Mouse (Mus musculus): ENCODE data around the gene March10. TPM values are rescaled to one million over a fixed set of nuclear protein-coding genes. Genes with fewer than 3 reads are reported as not detected.

March10 gene
- total and polyA plus RNA-seq, 3 experiments, result 0.05 TPM; not detected in 2

DNA sequence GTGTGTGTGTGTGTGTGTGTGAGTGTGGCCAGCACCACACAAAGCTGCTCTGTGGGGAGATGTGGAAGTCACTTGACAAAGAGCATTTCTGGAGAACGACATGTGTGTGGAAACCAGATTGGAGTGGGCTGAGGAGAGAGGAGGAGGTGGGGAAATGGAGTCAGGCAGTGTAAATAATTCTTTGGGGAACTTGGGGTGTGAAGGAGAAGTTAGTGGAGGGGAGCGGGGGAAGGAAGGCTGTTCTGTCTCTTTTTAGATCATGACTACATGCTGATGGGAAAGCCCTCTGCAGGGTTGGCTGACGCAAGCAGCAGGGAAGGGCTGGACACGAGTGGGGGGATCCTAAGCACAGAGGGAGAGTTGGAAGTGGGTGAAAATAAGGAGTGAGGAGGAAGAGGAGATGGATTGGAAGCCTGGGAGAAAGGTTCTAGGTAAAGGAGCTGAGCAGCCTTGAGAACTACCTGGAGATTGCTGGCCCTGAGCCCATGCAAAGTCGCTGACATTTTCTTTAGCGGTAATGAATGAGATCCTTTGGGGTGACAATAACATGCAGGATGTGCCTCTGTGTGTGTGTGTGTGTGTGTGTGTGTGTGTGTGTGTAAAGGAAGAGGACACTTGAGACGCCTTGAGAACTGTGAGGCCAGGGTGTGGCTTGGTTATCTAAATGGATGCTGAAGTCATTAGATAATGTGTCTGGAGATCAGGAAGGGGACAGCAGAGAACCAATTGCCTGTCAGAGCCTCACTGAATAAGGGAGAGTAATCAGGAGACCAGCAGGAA lies 35.7 kb downstream of the March10 start:
- no peak for TF ChIP-seq GATA2 (IDR thresholded peaks at IDR 0.05; ENCODE audit: borderline replicate concordance, low read depth, low read length)
- no peak for TF ChIP-seq CTCF (IDR thresholded peaks at IDR 0.05; ENCODE audit: low read depth, low read length)
- TF ChIP-seq GATA1 (IDR thresholded peaks at IDR 0.05; ENCODE audit: borderline replicate concordance, low read length), result no peak
- TF ChIP-seq POLR2AphosphoS5 (IDR thresholded peaks at IDR 0.05; ENCODE audit: insufficient replicate concordance, low read depth, low read length), result no peak
- no peak for TF ChIP-seq TAL1 (conservative IDR thresholded peaks at IDR 0.05; ENCODE audit: low read depth, low read length)
- ATAC-seq (ENCODE audit: extremely low read depth, insufficient number of reproducible peaks, low FRiP score, poor library complexity, severe bottlenecking) (no peak), DNase-seq (ENCODE audit: low spot score) (no peak)
- peaks cover 20% of the 10 kb centered on the region for H3K27me3 ChIP-seq (ENCODE audit: insufficient read depth, low read length)
- H3K4me1 ChIP-seq (ENCODE audit: insufficient read depth, low read depth, low read length), result no peaks in the 10 kb centered on the region
- no peaks in the 10 kb centered on the region for H3K36me3 ChIP-seq (replicated peaks)
- H3K9me3 ChIP-seq (replicated peaks), result no peaks in the 10 kb centered on the region
- no peak overlapping the region for H3K4me3 ChIP-seq (ENCODE audit: low read depth, low read length)

GRCm38 (mm10) chr11:105419946-105420345 lies 36.6 kb downstream of the March10 start:
- ATAC-seq (ENCODE audit: extremely low read depth, insufficient number of reproducible peaks, low FRiP score, poor library complexity, severe bottlenecking) (no peak), DNase-seq (ENCODE audit: low spot score) (no peak)
- Histone ChIP-seq H3K36me3 (replicated peaks) (no peaks in the 10 kb centered on the region), H3K27me3 (ENCODE audit: insufficient read depth, low read length) (peaks cover 24% of the 10 kb centered on the region), H3K4me3 (ENCODE audit: low read depth, low read length) (no peak overlapping the region), H3K4me1 (ENCODE audit: insufficient read depth, low read depth, low read length) (peaks cover 3% of the 10 kb centered on the region; the same call in 1 of the 2 replicates), H3K9me3 (replicated peaks) (no peaks in the 10 kb centered on the region)
- TF ChIP-seq GATA2 (IDR thresholded peaks at IDR 0.05; ENCODE audit: borderline replicate concordance, low read depth, low read length) (no peak), TAL1 (conservative IDR thresholded peaks at IDR 0.05; ENCODE audit: low read depth, low read length) (no peak), GATA1 (IDR thresholded peaks at IDR 0.05; ENCODE audit: borderline replicate concordance, low read length) (no peak), POLR2AphosphoS5 (IDR thresholded peaks at IDR 0.05; ENCODE audit: insufficient replicate concordance, low read depth, low read length) (no peak), CTCF (IDR thresholded peaks at IDR 0.05; ENCODE audit: low read depth, low read length) (no peak)

- H3K4me3 ChIP-seq (ENCODE audit: low read depth, low read length), result no peak overlapping the region
- TF ChIP-seq CTCF (IDR thresholded peaks at IDR 0.05; ENCODE audit: low read depth, low read length), result no peak
- TF ChIP-seq GATA2 (IDR thresholded peaks at IDR 0.05; ENCODE audit: borderline replicate concordance, low read depth, low read length), result no peak
- TF ChIP-seq TAL1 (conservative IDR thresholded peaks at IDR 0.05; ENCODE audit: low read depth, low read length), result no peak
- no peak for DNase-seq (ENCODE audit: low spot score)
- ATAC-seq (ENCODE audit: extremely low read depth, insufficient number of reproducible peaks, low FRiP score, poor library complexity, severe bottlenecking), result no peak
- no peaks in the 10 kb centered on the region for H3K36me3 ChIP-seq (replicated peaks)
- H3K9me3 ChIP-seq (replicated peaks), result no peaks in the 10 kb centered on the region
- peaks cover 22% of the 10 kb centered on the region for H3K27me3 ChIP-seq (ENCODE audit: insufficient read depth, low read length)
- peaks cover 3% of the 10 kb centered on the region; the same call in 1 of the 2 replicates for H3K4me1 ChIP-seq (ENCODE audit: insufficient read depth, low read depth, low read length)
Measured at GRCm38 (mm10) chr11:105414009-105414408, 42.5 kb downstream of the March10 start.

- DNase-seq (ENCODE audit: low spot score) (no peak), ATAC-seq (ENCODE audit: extremely low read depth, insufficient number of reproducible peaks, low FRiP score, poor library complexity, severe bottlenecking) (no peak)
- no peak for TF ChIP-seq POLR2AphosphoS5 (IDR thresholded peaks at IDR 0.05; ENCODE audit: insufficient replicate concordance, low read depth, low read length)
- no peak for TF ChIP-seq TAL1 (conservative IDR thresholded peaks at IDR 0.05; ENCODE audit: low read depth, low read length)
- no peak for TF ChIP-seq GATA1 (IDR thresholded peaks at IDR 0.05; ENCODE audit: borderline replicate concordance, low read length)
- no peak for TF ChIP-seq CTCF (IDR thresholded peaks at IDR 0.05; ENCODE audit: low read depth, low read length)
- TF ChIP-seq GATA2 (IDR thresholded peaks at IDR 0.05; ENCODE audit: borderline replicate concordance, low read depth, low read length), result no peak
- H3K4me3 ChIP-seq (ENCODE audit: low read depth, low read length), result no peak overlapping the region
- no peaks in the 10 kb centered on the region for H3K9me3 ChIP-seq (replicated peaks)
- no peaks in the 10 kb centered on the region for H3K36me3 ChIP-seq (replicated peaks)
- peaks cover 34% of the 10 kb centered on the region for H3K27me3 ChIP-seq (ENCODE audit: insufficient read depth, low read length)
- H3K4me1 ChIP-seq (ENCODE audit: insufficient read depth, low read depth, low read length), result no peaks in the 10 kb centered on the region
Measured at GRCm38 (mm10) chr11:105409408-105409807, 47.1 kb downstream of the March10 start.

GRCm38 (mm10) chr11:105407846-105408441 lies 48.6 kb downstream of the March10 start:
- DNase-seq (ENCODE audit: low spot score), result no peak
- TF ChIP-seq GATA1 (IDR thresholded peaks at IDR 0.05; ENCODE audit: borderline replicate concordance, low read length) (no peak), GATA2 (IDR thresholded peaks at IDR 0.05; ENCODE audit: borderline replicate concordance, low read depth, low read length) (no peak), POLR2AphosphoS5 (IDR thresholded peaks at IDR 0.05; ENCODE audit: insufficient replicate concordance, low read depth, low read length) (no peak), CTCF (IDR thresholded peaks at IDR 0.05; ENCODE audit: low read depth, low read length) (no peak), TAL1 (conservative IDR thresholded peaks at IDR 0.05; ENCODE audit: low read depth, low read length) (no peak)
- no peaks in the 10 kb centered on the region for H3K4me1 ChIP-seq (ENCODE audit: insufficient read depth, low read depth, low read length)
- peaks cover 39% of the 10 kb centered on the region for H3K27me3 ChIP-seq (ENCODE audit: insufficient read depth, low read length)
- H3K9me3 ChIP-seq (replicated peaks), result no peaks in the 10 kb centered on the region
- H3K36me3 ChIP-seq (replicated peaks), result no peaks in the 10 kb centered on the region
- H3K4me3 ChIP-seq (ENCODE audit: low read depth, low read length), result no peak overlapping the region
- ATAC-seq (ENCODE audit: extremely low read depth, insufficient number of reproducible peaks, low FRiP score, poor library complexity, severe bottlenecking), result no peak

DNA sequence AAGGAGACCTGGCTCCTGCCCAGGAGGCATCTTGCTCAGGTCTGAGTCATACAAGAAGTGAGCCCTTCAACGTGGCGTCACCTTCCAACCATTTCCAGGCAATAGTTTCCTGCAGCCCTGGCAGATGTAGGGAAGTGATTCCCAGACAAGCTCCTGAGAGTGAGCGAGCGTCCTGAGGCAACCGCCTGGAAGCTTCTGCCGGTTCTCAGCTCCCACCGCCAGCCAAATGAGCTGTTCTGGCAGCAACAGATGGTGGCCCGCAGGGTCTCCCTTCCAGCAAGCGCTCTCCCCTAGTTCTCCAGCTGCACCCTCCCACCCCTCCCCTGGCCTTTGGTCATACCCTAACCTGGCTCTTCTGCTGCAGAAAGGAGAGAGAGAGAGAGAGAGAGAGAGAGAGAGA lies 54.2 kb downstream of the March10 start:
- no peak overlapping the region for H3K4me3 ChIP-seq (ENCODE audit: low read depth, low read length)
- peaks cover 40% of the 10 kb centered on the region for H3K27me3 ChIP-seq (ENCODE audit: insufficient read depth, low read length)
- no peaks in the 10 kb centered on the region for H3K9me3 ChIP-seq (replicated peaks)
- H3K36me3 ChIP-seq (replicated peaks), result no peaks in the 10 kb centered on the region
- ATAC-seq (ENCODE audit: extremely low read depth, insufficient number of reproducible peaks, low FRiP score, poor library complexity, severe bottlenecking), result no peak
- DNase-seq (ENCODE audit: low spot score), result no peak
- H3K4me1 ChIP-seq (ENCODE audit: insufficient read depth, low read depth, low read length), result no peaks in the 10 kb centered on the region
- TF ChIP-seq GATA1 (IDR thresholded peaks at IDR 0.05; ENCODE audit: borderline replicate concordance, low read length), result no peak
- no peak for TF ChIP-seq GATA2 (IDR thresholded peaks at IDR 0.05; ENCODE audit: borderline replicate concordance, low read depth, low read length)
- no peak for TF ChIP-seq POLR2AphosphoS5 (IDR thresholded peaks at IDR 0.05; ENCODE audit: insufficient replicate concordance, low read depth, low read length)
- no peak for TF ChIP-seq CTCF (IDR thresholded peaks at IDR 0.05; ENCODE audit: low read depth, low read length)
- no peak for TF ChIP-seq TAL1 (conservative IDR thresholded peaks at IDR 0.05; ENCODE audit: low read depth, low read length)
